Comparison of ENCODE assay signal across 10 mouse cellular contexts in the genomic region with DNA sequence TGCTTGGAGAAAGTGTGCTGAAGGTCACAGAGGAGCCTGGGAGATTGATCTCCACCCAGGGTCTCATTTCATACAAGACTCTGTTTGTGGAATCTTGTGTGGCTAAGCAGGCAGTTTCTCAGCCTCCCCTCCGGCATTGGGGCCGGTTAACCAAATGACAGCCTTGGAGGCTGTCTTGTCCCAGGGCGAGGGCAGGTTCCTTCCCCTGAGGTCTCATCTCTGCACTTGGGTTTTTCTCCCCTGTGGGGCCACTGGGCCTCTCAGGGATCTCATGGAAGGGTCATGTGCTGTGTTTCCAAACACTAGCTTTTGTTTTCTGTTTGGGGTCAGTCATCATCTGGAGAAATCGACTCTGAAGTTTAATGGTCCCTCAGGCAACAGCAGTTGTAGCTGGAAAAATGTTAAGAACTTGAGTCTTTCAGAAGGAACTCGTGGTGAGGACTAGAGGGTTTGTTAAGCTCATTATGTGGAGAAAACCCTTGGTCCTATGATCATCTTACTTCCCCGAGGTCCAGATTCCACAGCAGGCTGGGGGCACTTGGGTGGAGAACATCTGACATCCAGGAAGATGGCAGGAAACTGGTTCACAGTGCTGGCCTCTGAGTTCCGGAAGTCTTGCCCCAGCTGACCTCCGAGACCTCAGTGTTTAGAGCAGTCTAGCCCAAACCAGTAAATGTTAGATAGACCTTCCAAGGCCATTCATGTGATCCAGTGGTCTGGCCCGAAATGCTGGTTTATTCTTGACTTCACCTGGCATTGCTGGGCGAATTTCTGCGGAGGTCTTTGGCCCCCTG.
A peak's percentile ranks its signal among the peaks of the same experiment; 100 is the strongest.
DNase-seq lines count a peak whose midpoint lies in the region; ATAC-seq and TF ChIP-seq lines count a peak whose summit lies in the region.
"Had no signal": no experiment of that assay in that cellular context is flagged by ENCODE, and none has a peak within 500 bp of the region (broad histone marks: within the 10 kb centered on the region; RNA-seq: fewer than 3 reads in every experiment).

No protein-coding gene starts in this region.

- no peaks in the 10 kb centered on the region for H3K27me3 ChIP-seq in hindbrain, embryonic 15.5 days
- H3K27me3 ChIP-seq in limb, embryonic 12.5 days = no peaks in the 10 kb centered on the region
- H3K27me3 ChIP-seq: forebrain, embryonic 15.5 days had no signal

- intact Hi-C loops in gastrocnemius, adult 2 months (cut with DNase I) = loop anchor here (5.0 kb wide), 1 partner anchor 36 kb away; no protein-coding TSS in a partner anchor
- intact Hi-C loops in gastrocnemius, postnatal 14 days (cut with DNase I; ENCODE audit: low total_unique reads) = no loop called here
- intact Hi-C loops in left cerebral cortex, postnatal 10 days (cut with DNase I) = no loop called here

- H3K27ac ChIP-seq in gastrocnemius, adult 2 months = peak overlapping the region; percentile 82
- peak overlapping the region; percentile 39 for H3K27ac ChIP-seq in hindbrain, embryonic 15.5 days (replicated peaks)
- H3K27ac ChIP-seq in limb, embryonic 12.5 days = peak overlapping the region; percentile 59
- H3K27ac ChIP-seq: forebrain, embryonic 15.5 days had no signal

- TF ChIP-seq CTCF in gastrocnemius, adult 2 months (IDR thresholded peaks at IDR 0.05) = no peak

- H3K4me2 ChIP-seq in hindbrain, embryonic 15.5 days = peak overlapping the region; percentile 18
- H3K4me2 ChIP-seq in limb, embryonic 12.5 days = no peak overlapping the region
- H3K4me2 ChIP-seq: forebrain, embryonic 15.5 days had no signal

- peak; percentile 42 for DNase-seq in gastrocnemius, adult 2 months
- no peak for DNase-seq in gastrocnemius, postnatal 14 days
- DNase-seq in urinary bladder, adult 18-20 months (ENCODE audit: low spot score in 2 of 2) = no peak
- no peak for DNase-seq in left cerebral cortex, postnatal 10 days (ENCODE audit: extremely low spot score in 1 of 2, low spot score in 2 of 2)
- DNase-seq in urinary bladder, postnatal 10 days (ENCODE audit: low spot score) = no peak
- DNase-seq: cerebellum, adult 18-20 months had no signal

- 0 out of 2 replicates have a peak, but pooled peaks have one; percentile 36 for ATAC-seq in common myeloid progenitor, adult 5-6 weeks (replicated peaks; ENCODE audit: low read depth, poor library complexity, severe bottlenecking)
- no peak for ATAC-seq in hindbrain, embryonic 15.5 days (ENCODE audit: low FRiP score, low read depth)
- no peak for ATAC-seq in limb, embryonic 12.5 days (ENCODE audit: insufficient number of reproducible peaks, insufficient read depth, low FRiP score, low TSS enrichment, low read depth)
- ATAC-seq: forebrain, embryonic 15.5 days had no signal

- 0 out of 2 replicates have a peak, but pooled peaks cover 5% of the 10 kb centered on the region for H3K4me1 ChIP-seq in hindbrain, embryonic 15.5 days (replicated peaks)
- H3K4me1 ChIP-seq in limb, embryonic 12.5 days (replicated peaks) = peaks cover 21% of the 10 kb centered on the region; the same call in 1 of the 2 replicates
- H3K4me1 ChIP-seq: forebrain, embryonic 15.5 days had no signal

- no peaks in the 10 kb centered on the region for H3K36me3 ChIP-seq in hindbrain, embryonic 15.5 days
- H3K36me3 ChIP-seq in limb, embryonic 12.5 days = no peaks in the 10 kb centered on the region
- H3K36me3 ChIP-seq: forebrain, embryonic 15.5 days had no signal

- WGBS in hindbrain, embryonic 15.5 days = 66% methylated on average over 11 of the region's 11 CpGs
- 67% methylated on average over 11 of the region's 11 CpGs for WGBS in limb, embryonic 12.5 days

- peak overlapping the region; percentile 69 for H3K4me3 ChIP-seq in gastrocnemius, adult 2 months
- H3K4me3 ChIP-seq in hindbrain, embryonic 15.5 days = no peak overlapping the region
- no peak overlapping the region for H3K4me3 ChIP-seq in limb, embryonic 12.5 days (replicated peaks)
- H3K4me3 ChIP-seq: forebrain, embryonic 15.5 days had no signal

- no peaks in the 10 kb centered on the region for H3K9me3 ChIP-seq in hindbrain, embryonic 15.5 days
- H3K9me3 ChIP-seq in limb, embryonic 12.5 days = no peaks in the 10 kb centered on the region
- H3K9me3 ChIP-seq: forebrain, embryonic 15.5 days had no signal

- H3K9ac ChIP-seq in hindbrain, embryonic 15.5 days = no peak overlapping the region
- no peak overlapping the region for H3K9ac ChIP-seq in limb, embryonic 12.5 days (replicated peaks)
- H3K9ac ChIP-seq: forebrain, embryonic 15.5 days had no signal
